Mouse (Mus musculus): ENCODE results near the gene Lyz2. TPM values are rescaled to one million over a fixed set of nuclear protein-coding genes. Genes with fewer than 3 reads are reported as not detected.
"Not testable (repeated sequence)": the region's sequence is repeated elsewhere in the genome, so short reads cannot be mapped to it uniquely, and the experiment has no call there.

Gene Lyz2
- polyA plus RNA-seq, 1 experiment from 2014 or later: 713 TPM

GRCm38 (mm10) chr10:117281381-117281920, 670 bp downstream of the Lyz2 start:
- H3K4me2 ChIP-seq (ENCODE audit: low read depth, low read length): no peak overlapping the region
- H3K27ac ChIP-seq (ENCODE audit: low read length): peak overlapping the region; percentile 48; the same call in 1 of the 2 replicates
- H3K4me3 ChIP-seq (ENCODE audit: low read depth, low read length): peak overlapping the region; percentile 38
- no peaks in the 10 kb centered on the region for H3K4me1 ChIP-seq (ENCODE audit: control insufficient read depth, low read depth, low read length)
- no peak overlapping the region for H3K9ac ChIP-seq (ENCODE audit: low read depth, low read length)
- no peaks in the 10 kb centered on the region for H3K27me3 ChIP-seq (ENCODE audit: control insufficient read depth, insufficient read depth, low read depth, low read length)
- H3K9me3 ChIP-seq (replicated peaks; ENCODE audit: control insufficient read depth, low read length): no peaks in the 10 kb centered on the region
- no peak for ATAC-seq (ENCODE audit: low read depth)
- WGBS (ENCODE audit: insufficient replicate concordance): 49% methylated on average over 7 of the region's 7 CpGs
- no peaks in the 10 kb centered on the region for H3K36me3 ChIP-seq (ENCODE audit: control insufficient read depth, insufficient read depth)

GRCm38 (mm10) chr10:117280000-117280399, 2.1 kb downstream of the Lyz2 start:
- H3K36me3 ChIP-seq (ENCODE audit: control insufficient read depth, insufficient read depth): no peaks in the 10 kb centered on the region
- H3K27ac ChIP-seq (ENCODE audit: low read length): no peak overlapping the region
- no peaks in the 10 kb centered on the region for H3K27me3 ChIP-seq (ENCODE audit: control insufficient read depth, insufficient read depth, low read depth, low read length)
- H3K4me1 ChIP-seq (ENCODE audit: control insufficient read depth, low read depth, low read length): no peaks in the 10 kb centered on the region
- ATAC-seq (ENCODE audit: low read depth): no peak
- WGBS (ENCODE audit: insufficient replicate concordance): 19% methylated on average over 1 of the region's 1 CpGs
- H3K9ac ChIP-seq (ENCODE audit: low read depth, low read length): no peak overlapping the region
- H3K9me3 ChIP-seq (replicated peaks; ENCODE audit: control insufficient read depth, low read length): no peaks in the 10 kb centered on the region
- peak overlapping the region; percentile 21; the same call in 1 of the 2 replicates for H3K4me3 ChIP-seq (ENCODE audit: low read depth, low read length)
- H3K4me2 ChIP-seq (ENCODE audit: low read depth, low read length): no peak overlapping the region

GRCm38 (mm10) chr10:117278510-117278909, 3.6 kb downstream of the Lyz2 start:
- not testable (repeated sequence) for H3K4me3 ChIP-seq (ENCODE audit: low read depth, low read length)
- WGBS (ENCODE audit: insufficient replicate concordance): 26% methylated on average over 2 of the region's 2 CpGs

GRCm38 (mm10) chr10:117277779-117278178, 4.3 kb downstream of the Lyz2 start:
- H3K4me2 ChIP-seq (ENCODE audit: low read depth, low read length); H3K27me3 ChIP-seq (ENCODE audit: control insufficient read depth, insufficient read depth, low read depth, low read length); H3K4me1 ChIP-seq (ENCODE audit: control insufficient read depth, low read depth, low read length); H3K27ac ChIP-seq (ENCODE audit: low read length); ATAC-seq (ENCODE audit: low read depth); H3K4me3 ChIP-seq (ENCODE audit: low read depth, low read length); H3K9ac ChIP-seq (ENCODE audit: low read depth, low read length); H3K36me3 ChIP-seq (ENCODE audit: control insufficient read depth, insufficient read depth); H3K9me3 ChIP-seq (replicated peaks; ENCODE audit: control insufficient read depth, low read length): not testable (repeated sequence)
- WGBS (ENCODE audit: insufficient replicate concordance): 63% methylated on average over 9 of the region's 9 CpGs

More at GRCm38 (mm10) chr10:117278510-117278909, 3.6 kb downstream of the Lyz2 start:
- H3K36me3 ChIP-seq (ENCODE audit: control insufficient read depth, insufficient read depth); H3K9me3 ChIP-seq (replicated peaks; ENCODE audit: control insufficient read depth, low read length); H3K27ac ChIP-seq (ENCODE audit: low read length); H3K4me2 ChIP-seq (ENCODE audit: low read depth, low read length); ATAC-seq (ENCODE audit: low read depth); H3K9ac ChIP-seq (ENCODE audit: low read depth, low read length); H3K27me3 ChIP-seq (ENCODE audit: control insufficient read depth, insufficient read depth, low read depth, low read length); H3K4me1 ChIP-seq (ENCODE audit: control insufficient read depth, low read depth, low read length): not testable (repeated sequence)

GRCm38 (mm10) chr10:117275681-117276369, 6.3 kb downstream of the Lyz2 start:
- 67% methylated on average over 10 of the region's 10 CpGs for WGBS (ENCODE audit: insufficient replicate concordance)
- Histone ChIP-seq H3K9me3 (replicated peaks; ENCODE audit: control insufficient read depth, low read length) (no peaks in the 10 kb centered on the region), H3K36me3 (ENCODE audit: control insufficient read depth, insufficient read depth) (no peaks in the 10 kb centered on the region), H3K4me2 (ENCODE audit: low read depth, low read length) (no peak overlapping the region), H3K9ac (ENCODE audit: low read depth, low read length) (no peak overlapping the region), H3K27ac (ENCODE audit: low read length) (no peak overlapping the region), H3K4me3 (ENCODE audit: low read depth, low read length) (no peak overlapping the region), H3K4me1 (ENCODE audit: control insufficient read depth, low read depth, low read length) (no peaks in the 10 kb centered on the region), H3K27me3 (ENCODE audit: control insufficient read depth, insufficient read depth, low read depth, low read length) (no peaks in the 10 kb centered on the region)
- no peak for ATAC-seq (ENCODE audit: low read depth)

- not testable (repeated sequence) for H3K4me2 ChIP-seq (ENCODE audit: low read depth, low read length); H3K36me3 ChIP-seq (ENCODE audit: control insufficient read depth, insufficient read depth); H3K4me3 ChIP-seq (ENCODE audit: low read depth, low read length); H3K9ac ChIP-seq (ENCODE audit: low read depth, low read length); H3K27ac ChIP-seq (ENCODE audit: low read length); ATAC-seq (ENCODE audit: low read depth); H3K4me1 ChIP-seq (ENCODE audit: control insufficient read depth, low read depth, low read length); H3K9me3 ChIP-seq (replicated peaks; ENCODE audit: control insufficient read depth, low read length); H3K27me3 ChIP-seq (ENCODE audit: control insufficient read depth, insufficient read depth, low read depth, low read length)
- WGBS (ENCODE audit: insufficient replicate concordance): 49% methylated on average over 3 of the region's 7 CpGs
Measured at GRCm38 (mm10) chr10:117274645-117275044, 7.5 kb downstream of the Lyz2 start.

GRCm38 (mm10) chr10:117272023-117272422, 10.1 kb downstream of the Lyz2 start:
- Histone ChIP-seq H3K27ac (ENCODE audit: low read length) (no peak overlapping the region), H3K4me2 (ENCODE audit: low read depth, low read length) (no peak overlapping the region), H3K27me3 (ENCODE audit: control insufficient read depth, insufficient read depth, low read depth, low read length) (no peaks in the 10 kb centered on the region), H3K36me3 (ENCODE audit: control insufficient read depth, insufficient read depth) (no peaks in the 10 kb centered on the region), H3K9me3 (replicated peaks; ENCODE audit: control insufficient read depth, low read length) (no peaks in the 10 kb centered on the region), H3K9ac (ENCODE audit: low read depth, low read length) (no peak overlapping the region), H3K4me1 (ENCODE audit: control insufficient read depth, low read depth, low read length) (no peaks in the 10 kb centered on the region), H3K4me3 (ENCODE audit: low read depth, low read length) (no peak overlapping the region)
- ATAC-seq (ENCODE audit: low read depth): no peak

GRCm38 (mm10) chr10:117259870-117260269, 22.3 kb downstream of the Lyz2 start:
- Histone ChIP-seq H3K27me3 (ENCODE audit: control insufficient read depth, insufficient read depth, low read depth, low read length) (no peaks in the 10 kb centered on the region), H3K36me3 (ENCODE audit: control insufficient read depth, insufficient read depth) (no peaks in the 10 kb centered on the region)
- no peak for ATAC-seq (ENCODE audit: low read depth)

GRCm38 (mm10) chr10:117238603-117239002, 43.5 kb downstream of the Lyz2 start, which contains the start of gene 9530003J23Rik:
9530003J23Rik (minus strand) TSS chr10:117238703.
- H3K36me3 ChIP-seq (ENCODE audit: control insufficient read depth, insufficient read depth): no peaks in the 10 kb centered on the region
- no peak within 1 kb of the TSS for H3K4me2 ChIP-seq (ENCODE audit: low read depth, low read length)
- ATAC-seq (ENCODE audit: low read depth): no peak
- H3K27me3 ChIP-seq (ENCODE audit: control insufficient read depth, insufficient read depth, low read depth, low read length): no peaks in the 10 kb centered on the region
- no peaks in the 10 kb centered on the region for H3K9me3 ChIP-seq (replicated peaks; ENCODE audit: control insufficient read depth, low read length)
- no peaks in the 10 kb centered on the region for H3K4me1 ChIP-seq (ENCODE audit: control insufficient read depth, low read depth, low read length)
- H3K27ac ChIP-seq (ENCODE audit: low read length): no peak within 1 kb of the TSS
- WGBS (ENCODE audit: insufficient replicate concordance): 60% methylated on average over 12 of the region's 12 CpGs
- H3K4me3 ChIP-seq (ENCODE audit: low read depth, low read length): no peak within 1 kb of the TSS
- H3K9ac ChIP-seq (ENCODE audit: low read depth, low read length): no peak within 1 kb of the TSS

More at GRCm38 (mm10) chr10:117259870-117260269, 22.3 kb downstream of the Lyz2 start:
- Histone ChIP-seq H3K9me3 (replicated peaks; ENCODE audit: control insufficient read depth, low read length) (no peaks in the 10 kb centered on the region), H3K4me2 (ENCODE audit: low read depth, low read length) (no peak overlapping the region), H3K9ac (ENCODE audit: low read depth, low read length) (no peak overlapping the region), H3K4me1 (ENCODE audit: control insufficient read depth, low read depth, low read length) (no peaks in the 10 kb centered on the region), H3K4me3 (ENCODE audit: low read depth, low read length) (no peak overlapping the region), H3K27ac (ENCODE audit: low read length) (no peak overlapping the region)
